Mouse (Mus musculus) myocyte (in vitro differentiated cells): ENCODE results near the gene BC048679.

Experiments used
- CEBPB ChIP-seq: IDR thresholded peaks from 2 replicates; pipeline ENCODE4 v1.6.1; 2011; ENCODE audit warnings: mild to moderate bottlenecking, moderate library complexity; ENCODE audit not compliant: poor library complexity, insufficient read depth, severe bottlenecking
- E2F4 ChIP-seq: IDR thresholded peaks from one replicate; pipeline ENCODE4 v1.6.1; 2011; ENCODE audit warnings: mild to moderate bottlenecking, control low read depth, moderate library complexity; ENCODE audit not compliant: insufficient read depth
- MAX ChIP-seq: IDR thresholded peaks from one replicate; pipeline ENCODE4 v1.6.1; 2011; ENCODE audit warnings: low read depth, mild to moderate bottlenecking, control low read depth
- MYOD1 ChIP-seq, 3 experiments: IDR thresholded peaks; one replicate each; pipeline ENCODE4 v1.6.1; 2011; ENCODE audit warnings: control low read depth in 2 of 3, low read depth in 2 of 3, mild to moderate bottlenecking in 2 of 3, moderate library complexity in 1 of 3; ENCODE audit not compliant: insufficient read length in 2 of 3, control insufficient read depth in 1 of 3
- MYOG ChIP-seq, 3 experiments: IDR thresholded peaks; one replicate each; pipeline ENCODE4 v1.6.1; 2011; ENCODE audit warnings: control low read depth in 2 of 3, low read depth in 2 of 3, mild to moderate bottlenecking in 2 of 3; ENCODE audit not compliant: insufficient read length in 2 of 3, control insufficient read depth in 1 of 3, insufficient read depth in 1 of 3
- POLR2A ChIP-seq: IDR thresholded peaks from one replicate; pipeline ENCODE4 v1.6.1; 2011; ENCODE audit warnings: low read depth, mild to moderate bottlenecking, control low read depth, moderate library complexity; ENCODE audit not compliant: insufficient read length
- POLR2AphosphoS2 ChIP-seq: IDR thresholded peaks from one replicate; pipeline ENCODE4 v1.6.1; 2011; ENCODE audit warnings: low read depth, control low read depth; ENCODE audit not compliant: insufficient read length
- REST ChIP-seq: IDR thresholded peaks from one replicate; pipeline ENCODE4 v1.6.1; 2011; ENCODE audit warnings: mild to moderate bottlenecking, control low read depth, moderate library complexity; ENCODE audit not compliant: insufficient read depth, insufficient read length
- SRF ChIP-seq: IDR thresholded peaks from one replicate; pipeline ENCODE4 v1.6.1; 2011; ENCODE audit warnings: low read depth; ENCODE audit not compliant: control insufficient read depth, insufficient read length
- TCF12 ChIP-seq: IDR thresholded peaks from one replicate; pipeline ENCODE4 v1.6.1; 2011; ENCODE audit warnings: mild to moderate bottlenecking, control low read depth; ENCODE audit not compliant: poor library complexity, insufficient read depth, severe bottlenecking
- TCF3 ChIP-seq: IDR thresholded peaks from one replicate; pipeline ENCODE4 v1.6.1; 2011; ENCODE audit warnings: low read depth, control low read depth; ENCODE audit not compliant: insufficient read length
- USF1 ChIP-seq: IDR thresholded peaks from one replicate; pipeline ENCODE4 v1.6.1; 2011; ENCODE audit warnings: low read depth, mild to moderate bottlenecking, control low read depth, moderate library complexity

DNA sequence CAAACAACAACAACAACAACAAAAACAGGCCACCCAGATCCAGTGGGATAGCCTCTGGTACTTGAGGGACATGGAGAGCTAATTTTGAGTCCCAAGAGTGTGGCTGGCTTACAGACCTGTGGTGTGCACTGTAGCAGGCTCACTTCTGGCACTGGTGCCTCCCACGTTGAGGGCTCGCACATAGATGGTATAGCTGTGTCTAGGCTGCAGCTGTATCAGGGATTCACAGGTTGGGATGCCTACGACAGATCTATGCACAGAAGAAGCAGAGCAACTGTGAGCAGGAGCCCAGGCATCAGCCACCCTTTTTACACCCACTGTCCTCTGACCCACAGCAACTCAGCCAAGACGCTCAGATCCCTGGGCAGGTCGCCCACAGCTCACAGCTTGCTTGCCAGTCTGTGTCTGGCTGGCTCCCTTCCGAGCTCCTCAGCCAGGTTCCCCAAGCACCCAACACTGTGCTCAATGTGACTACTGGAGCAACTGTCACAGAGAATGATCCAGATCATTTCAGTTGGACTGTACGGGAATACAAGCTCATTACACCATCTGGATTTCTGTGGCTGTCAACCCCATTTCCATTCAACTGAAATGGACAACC lies 43.9 kb upstream of the BC048679 start:
- TF ChIP-seq POLR2A (no peak), E2F4 (no peak), MYOG (IDR thresholded peaks at IDR 0.05; ENCODE audit: control insufficient read depth in 1 of 3, insufficient read depth in 1 of 3, insufficient read length in 2 of 3, low read depth in 2 of 3) (no peak), MAX (no peak), USF1 (no peak), CEBPB (no peak), TCF12 (no peak), MYOD1 (IDR thresholded peaks at IDR 0.05; ENCODE audit: control insufficient read depth in 1 of 3, insufficient read length in 2 of 3, low read depth in 2 of 3) (no peak), POLR2AphosphoS2 (no peak), REST (no peak), TCF3 (no peak), SRF (no peak)
